Mouse (Mus musculus) heart, embryonic 15.5 days (tissue): ENCODE results near the gene Cgas. TPM values are rescaled to one million over a fixed set of nuclear protein-coding genes. Genes with fewer than 3 reads are reported as not detected.

Experiments
- ATAC-seq: fragments of 200-750 bp; cut with Nextera tagmentation; replicated peaks from 2 replicates; pipeline ENCODE4 v1.8.0; 2017; ENCODE audit warnings: low read depth, moderate TSS enrichment; ENCODE audit not compliant: insufficient number of reproducible peaks, insufficient read depth, low FRiP score
- H3K27ac ChIP-seq: fragments of 300-500 bp; sonication (generic); 2 replicates; pipeline ENCODE4 v1.5.1; 2015; ENCODE audit warnings: mild to moderate bottlenecking, inconsistent platforms
- H3K27me3 ChIP-seq: fragments of 300-500 bp; sonication (generic); 2 replicates; pipeline ENCODE4 v1.6.1; 2015; ENCODE audit warnings: inconsistent platforms
- H3K36me3 ChIP-seq: fragments of 300-500 bp; sonication (generic); 2 replicates; pipeline ENCODE4 v1.6.1; 2015; ENCODE audit warnings: mild to moderate bottlenecking, inconsistent platforms
- H3K4me1 ChIP-seq: fragments of 300-500 bp; sonication (generic); replicated peaks from 2 replicates; pipeline ENCODE4 v1.6.1; 2015; ENCODE audit warnings: inconsistent platforms
- H3K4me2 ChIP-seq: fragments of 300-500 bp; sonication (generic); 2 replicates; pipeline ENCODE4 v1.6.1; 2015; ENCODE audit warnings: inconsistent platforms, mild to moderate bottlenecking, moderate library complexity
- H3K4me3 ChIP-seq: fragments of 300-500 bp; sonication (generic); 2 replicates; pipeline ENCODE4 v1.5.1; 2015; ENCODE audit warnings: mild to moderate bottlenecking, inconsistent platforms
- H3K9ac ChIP-seq: fragments of 300-500 bp; sonication (generic); 2 replicates; pipeline ENCODE4 v1.6.1; 2015; ENCODE audit warnings: mild to moderate bottlenecking, inconsistent platforms
- H3K9me3 ChIP-seq: fragments of 300-500 bp; sonication (generic); replicated peaks from 2 replicates; pipeline ENCODE4 v1.6.1; 2016; ENCODE audit warnings: inconsistent platforms
- WGBS: fragments of 180-500 bp; shearing (Covaris S2); methylation state at CpG from one replicate; pipeline ENCODE4 v1.1.7; 2015; ENCODE audit warnings: mixed read lengths; 5-methylcytosine and 5-hydroxymethylcytosine counted together
- polyA plus RNA-seq: library from polyadenylated mRNA; unstranded; fragments of >200 nt; fragmentation: Nextera tagmentation; extraction: Ambion mirVana; gene quantifications from 2 replicates; pipeline ENCODE4 v1.2.1, GENCODE M21; 2015

The Cgas gene
- polyA plus RNA-seq, 1 experiment from 2014 or later = 0.97 TPM

GRCm38 (mm10) chr9:78451382-78451781, 8.3 kb upstream of the Cgas start:
- 76% methylated on average over 4 of the region's 4 CpGs for WGBS

GRCm38 (mm10) chr9:78450404-78450803, 7.4 kb upstream of the Cgas start:
- Histone ChIP-seq H3K9me3 (no peaks in the 10 kb centered on the region), H3K4me3 (no peak overlapping the region), H3K4me1 (peaks cover 13% of the 10 kb centered on the region), H3K27ac (no peak overlapping the region), H3K9ac (no peak overlapping the region), H3K27me3 (0 out of 2 replicates have a peak, but pooled peaks cover 7% of the 10 kb centered on the region), H3K36me3 (peaks cover 30% of the 10 kb centered on the region), H3K4me2 (no peak overlapping the region)
- no peak for ATAC-seq
- 76% methylated on average over 5 of the region's 5 CpGs for WGBS

More at GRCm38 (mm10) chr9:78451382-78451781, 8.3 kb upstream of the Cgas start:
- Histone ChIP-seq H3K27ac (no peak overlapping the region), H3K9ac (no peak overlapping the region), H3K27me3 (0 out of 2 replicates have a peak, but pooled peaks cover 3% of the 10 kb centered on the region), H3K4me1 (peaks cover 13% of the 10 kb centered on the region), H3K9me3 (no peaks in the 10 kb centered on the region), H3K4me3 (no peak overlapping the region), H3K36me3 (peaks cover 30% of the 10 kb centered on the region), H3K4me2 (no peak overlapping the region)
- ATAC-seq = no peak

GRCm38 (mm10) chr9:78447973-78448873, 5.2 kb upstream of the Cgas start, which contains the start of the genes Mto1 and Gm17324:
Gene Mto1, plus strand, starts transcription at chr9:78448208.
Gene Gm17324, minus strand, starts transcription at chr9:78448786.
- Histone ChIP-seq H3K27me3 (peaks cover 26% of the 10 kb centered on the region), H3K9ac (peak within 1 kb of the TSS; percentile 95), H3K4me2 (peak within 1 kb of the TSS; percentile 66), H3K27ac (peak within 1 kb of the TSS; percentile 95), H3K9me3 (no peaks in the 10 kb centered on the region), H3K4me1 (peaks cover 13% of the 10 kb centered on the region), H3K4me3 (peak within 1 kb of the TSS; percentile 95), H3K36me3 (peaks cover 16% of the 10 kb centered on the region)
- peak; percentile 94 for ATAC-seq
- under 1% methylated on average over 96 of the region's 96 CpGs for WGBS

- Histone ChIP-seq H3K27ac (no peak overlapping the region), H3K27me3 (peaks cover 31% of the 10 kb centered on the region), H3K4me3 (peak overlapping the region; percentile 95), H3K9ac (peak overlapping the region; percentile 95), H3K4me1 (peaks cover 19% of the 10 kb centered on the region), H3K4me2 (peak overlapping the region; percentile 66), H3K9me3 (no peaks in the 10 kb centered on the region), H3K36me3 (peaks cover 9% of the 10 kb centered on the region)
- ATAC-seq = no peak
- 31% methylated on average over 9 of the region's 9 CpGs for WGBS
These were observed 4.6 kb upstream of the Cgas start for GRCm38 (mm10) chr9:78447606-78447972.

- H3K4me2 ChIP-seq = peak overlapping the region; percentile 94
- no peak overlapping the region for H3K27ac ChIP-seq
- peaks cover 14% of the 10 kb centered on the region for H3K4me1 ChIP-seq
- H3K36me3 ChIP-seq = no peaks in the 10 kb centered on the region
- peaks cover 57% of the 10 kb centered on the region for H3K27me3 ChIP-seq
- peak overlapping the region; percentile 61 for H3K4me3 ChIP-seq
- ATAC-seq = no peak; the same call in 1 of the 2 replicates
- no peaks in the 10 kb centered on the region for H3K9me3 ChIP-seq
- WGBS = 6% methylated on average over 9 of the region's 9 CpGs
- H3K9ac ChIP-seq = peak overlapping the region; percentile 54; the same call in 1 of the 2 replicates
These were observed 829 bp downstream of the Cgas start for GRCm38 (mm10) chr9:78442237-78442578.

GRCm38 (mm10) chr9:78439426-78439825, 3.6 kb downstream of the Cgas start:
- no peak overlapping the region for H3K4me3 ChIP-seq
- H3K36me3 ChIP-seq = no peaks in the 10 kb centered on the region
- ATAC-seq = no peak
- 67% methylated on average over 5 of the region's 5 CpGs for WGBS
- no peak overlapping the region for H3K27ac ChIP-seq
- peaks cover 43% of the 10 kb centered on the region for H3K27me3 ChIP-seq
- H3K9ac ChIP-seq = no peak overlapping the region
- no peaks in the 10 kb centered on the region for H3K9me3 ChIP-seq
- peaks cover 14% of the 10 kb centered on the region for H3K4me1 ChIP-seq
- H3K4me2 ChIP-seq = no peak overlapping the region

- Histone ChIP-seq H3K4me3 (no peak overlapping the region), H3K4me1 (peaks cover 6% of the 10 kb centered on the region; the same call in 1 of the 2 replicates), H3K27me3 (no peaks in the 10 kb centered on the region), H3K27ac (no peak overlapping the region), H3K4me2 (no peak overlapping the region), H3K36me3 (no peaks in the 10 kb centered on the region), H3K9ac (no peak overlapping the region), H3K9me3 (no peaks in the 10 kb centered on the region)
- no peak for ATAC-seq
- 86% methylated on average over 5 of the region's 5 CpGs for WGBS
These were observed 10.6 kb downstream of the Cgas start for GRCm38 (mm10) chr9:78432471-78432870.

- Histone ChIP-seq H3K27ac (no peak overlapping the region), H3K4me1 (peaks cover 6% of the 10 kb centered on the region; the same call in 1 of the 2 replicates), H3K27me3 (no peaks in the 10 kb centered on the region), H3K4me3 (no peak overlapping the region), H3K9ac (no peak overlapping the region), H3K36me3 (no peaks in the 10 kb centered on the region), H3K4me2 (no peak overlapping the region), H3K9me3 (no peaks in the 10 kb centered on the region)
- WGBS = 70% methylated on average over 6 of the region's 6 CpGs
- ATAC-seq = no peak
These were observed 12.6 kb downstream of the Cgas start for GRCm38 (mm10) chr9:78430486-78430885.

GRCm38 (mm10) chr9:78429551-78429950, 13.5 kb downstream of the Cgas start:
- Histone ChIP-seq H3K9me3 (no peaks in the 10 kb centered on the region), H3K27me3 (no peaks in the 10 kb centered on the region), H3K36me3 (no peaks in the 10 kb centered on the region), H3K9ac (no peak overlapping the region), H3K4me2 (no peak overlapping the region), H3K4me3 (no peak overlapping the region), H3K27ac (no peak overlapping the region), H3K4me1 (peaks cover 6% of the 10 kb centered on the region; the same call in 1 of the 2 replicates)
- WGBS = 67% methylated on average over 2 of the region's 2 CpGs
- no peak for ATAC-seq

- Histone ChIP-seq H3K36me3 (no peaks in the 10 kb centered on the region), H3K4me3 (no peak overlapping the region), H3K9me3 (no peaks in the 10 kb centered on the region), H3K4me2 (no peak overlapping the region), H3K27ac (no peak overlapping the region), H3K4me1 (peaks cover 6% of the 10 kb centered on the region; the same call in 1 of the 2 replicates), H3K27me3 (no peaks in the 10 kb centered on the region), H3K9ac (no peak overlapping the region)
- ATAC-seq = no peak
- WGBS = 74% methylated on average over 4 of the region's 4 CpGs
These were observed 14.1 kb downstream of the Cgas start for GRCm38 (mm10) chr9:78428870-78429432.

- Histone ChIP-seq H3K4me2 (peak overlapping the region; percentile 81; the same call in 1 of the 2 replicates), H3K27me3 (no peaks in the 10 kb centered on the region), H3K4me3 (no peak overlapping the region), H3K9ac (no peak overlapping the region), H3K9me3 (no peaks in the 10 kb centered on the region), H3K27ac (no peak overlapping the region), H3K36me3 (no peaks in the 10 kb centered on the region), H3K4me1 (peaks cover 6% of the 10 kb centered on the region; the same call in 1 of the 2 replicates)
- 57% methylated on average over 6 of the region's 6 CpGs for WGBS
- no peak for ATAC-seq
These were observed 14.9 kb downstream of the Cgas start for GRCm38 (mm10) chr9:78428185-78428584.
